Mouse (Mus musculus) T-helper 2 cell (primary cell): ENCODE results near the gene B430306N03Rik.
"Not testable (repeated sequence)": the region's sequence is repeated elsewhere in the genome, so short reads cannot be mapped to it uniquely, and the experiment has no call there.

Experiments used
- in situ Hi-C: fragments of 300-600 bp; cut with MboI, MseI; formaldehyde crosslinking; loops from one replicate; pipeline ENCODE4 v1.15.1; 2025; ENCODE audit warnings: high pct_unique_total_duplicates

B430306N03Rik gene

DNA sequence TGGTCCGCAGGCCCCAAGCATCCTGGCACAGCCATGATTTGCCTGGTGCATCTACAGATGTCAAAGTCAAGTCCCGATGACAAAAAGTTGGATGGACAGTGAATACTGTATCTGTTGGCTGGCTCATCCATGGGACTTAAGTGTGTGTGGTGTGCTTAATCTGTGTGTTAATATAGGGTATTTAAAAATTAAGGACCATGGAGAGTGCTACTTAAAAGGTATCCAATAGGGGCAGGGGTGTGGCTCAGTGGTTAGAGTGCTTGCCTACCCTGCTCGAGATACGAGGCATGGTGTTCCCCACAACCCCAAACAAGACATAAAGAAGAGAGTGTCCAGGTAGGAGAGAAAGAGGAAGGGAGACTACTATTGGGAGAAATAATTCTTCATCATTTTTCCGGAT lies 14.1 kb upstream of the B430306N03Rik start:
- in situ Hi-C loops = no loop called here

DNA sequence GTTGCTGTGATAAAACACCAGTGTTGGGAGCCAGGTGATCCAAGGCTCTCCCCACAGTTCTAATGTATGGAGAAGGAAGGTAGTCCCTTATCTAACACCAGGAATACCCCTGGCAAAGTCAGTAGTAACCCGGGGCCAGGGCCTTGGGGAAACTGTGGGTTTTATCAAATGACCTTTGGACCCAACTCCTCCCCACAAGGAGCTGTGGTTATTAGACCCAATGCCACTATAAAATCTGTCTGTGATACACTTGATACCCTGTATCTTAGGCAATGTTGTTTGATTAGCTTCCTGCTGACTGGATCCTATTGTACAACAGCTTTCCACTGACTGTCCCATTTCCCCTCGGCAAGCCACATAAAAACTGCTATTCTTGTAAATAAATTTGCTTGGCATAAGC lies 3.8 kb upstream of the B430306N03Rik start:
- in situ Hi-C loops = no loop called here

DNA sequence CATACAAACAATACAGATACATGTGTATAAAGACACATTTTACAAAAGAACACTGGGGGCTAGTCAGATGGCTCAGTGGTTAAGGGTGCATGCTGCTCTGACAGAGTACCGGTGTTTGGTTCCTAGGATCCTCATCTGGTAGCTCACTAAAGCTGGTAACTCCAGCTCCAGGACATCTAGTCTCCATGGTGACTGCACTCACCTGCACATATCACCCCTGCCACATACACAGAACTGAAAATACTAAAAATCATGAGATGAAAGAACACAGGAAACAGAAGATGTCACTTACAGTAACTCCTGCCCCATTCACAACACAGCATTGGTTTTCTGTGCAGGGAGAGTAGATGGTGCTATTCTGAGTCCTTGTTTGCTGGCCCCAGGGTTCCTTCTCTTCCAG lies 2.7 kb downstream of the B430306N03Rik start:
- in situ Hi-C loops = no loop called here

GRCm38 (mm10) chr17:48321279-48321678 lies 5.3 kb downstream of the B430306N03Rik start:
- in situ Hi-C loops = no loop called here

GRCm38 (mm10) chr17:48323236-48323635 lies 7.3 kb downstream of the B430306N03Rik start:
- in situ Hi-C loops = no loop called here

GRCm38 (mm10) chr17:48324258-48324657 lies 8.3 kb downstream of the B430306N03Rik start:
- in situ Hi-C loops = no loop called here

DNA sequence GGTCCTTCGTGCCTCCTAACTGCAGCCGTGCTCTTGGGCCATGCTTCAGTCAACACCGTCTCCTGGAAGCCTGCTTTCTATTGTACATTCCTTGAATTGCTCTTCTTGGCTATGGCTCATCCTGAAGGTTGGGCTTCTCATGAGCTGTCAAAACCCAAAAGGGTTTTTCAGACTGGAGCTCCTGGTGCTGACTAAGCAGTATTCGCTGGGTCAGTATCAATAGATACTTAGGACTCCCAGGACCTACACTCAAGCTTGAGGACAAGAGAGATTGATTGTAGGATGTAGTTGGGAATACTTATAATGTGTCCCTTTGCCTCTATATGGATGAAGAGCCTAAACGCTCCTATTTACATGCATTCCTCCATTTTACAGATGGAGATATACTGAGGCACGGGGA lies 9.2 kb downstream of the B430306N03Rik start:
- in situ Hi-C loops = no loop called here

- in situ Hi-C loops = no loop called here
These were observed 9.7 kb downstream of the B430306N03Rik start for GRCm38 (mm10) chr17:48325638-48326037.

GRCm38 (mm10) chr17:48326656-48327055 lies 10.7 kb downstream of the B430306N03Rik start:
- in situ Hi-C loops = no loop called here

GRCm38 (mm10) chr17:48332524-48332923 lies 16.6 kb downstream of the B430306N03Rik start:
- in situ Hi-C loops = no loop called here

- in situ Hi-C loops = no loop called here
These were observed 18.2 kb downstream of the B430306N03Rik start for GRCm38 (mm10) chr17:48334186-48334585.

DNA sequence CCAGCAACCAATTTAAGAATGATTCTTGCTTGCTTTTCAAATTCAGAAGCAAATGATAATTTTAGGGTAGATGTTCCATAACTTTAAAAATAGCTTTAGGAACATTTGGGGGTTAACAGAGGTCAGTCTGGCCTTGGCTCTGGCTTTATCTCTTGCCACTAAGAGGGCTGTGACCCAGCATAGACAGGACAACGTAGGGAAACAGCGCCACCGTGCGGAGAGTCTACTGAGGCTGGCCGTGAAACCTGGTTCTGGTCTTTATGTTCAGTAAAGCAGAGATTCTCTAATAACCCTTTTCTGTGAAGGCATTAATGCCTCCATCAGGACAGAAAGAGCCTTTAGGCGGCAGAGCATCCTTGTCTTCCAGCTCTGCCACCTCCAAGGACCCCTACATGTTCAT lies 20.9 kb downstream of the B430306N03Rik start:
- in situ Hi-C loops = loop anchor here (5.0 kb wide), 1 partner anchor 65 kb away; no protein-coding TSS in a partner anchor

- in situ Hi-C loops = no loop called here
These were observed 24.3 kb downstream of the B430306N03Rik start for GRCm38 (mm10) chr17:48340267-48340666.

GRCm38 (mm10) chr17:48341947-48342346 lies 26.0 kb downstream of the B430306N03Rik start:
- in situ Hi-C loops = no loop called here

- in situ Hi-C loops = no loop called here
These were observed 27.1 kb downstream of the B430306N03Rik start for GRCm38 (mm10) chr17:48343065-48343464.

- in situ Hi-C loops = no loop called here
These were observed 29.9 kb downstream of the B430306N03Rik start for GRCm38 (mm10) chr17:48345824-48346223.

GRCm38 (mm10) chr17:48346231-48346630 lies 30.3 kb downstream of the B430306N03Rik start, which contains the start of gene Trem2:
Gene Trem2 (plus strand): TSS chr17:48346401.
- in situ Hi-C loops = no loop called here

DNA sequence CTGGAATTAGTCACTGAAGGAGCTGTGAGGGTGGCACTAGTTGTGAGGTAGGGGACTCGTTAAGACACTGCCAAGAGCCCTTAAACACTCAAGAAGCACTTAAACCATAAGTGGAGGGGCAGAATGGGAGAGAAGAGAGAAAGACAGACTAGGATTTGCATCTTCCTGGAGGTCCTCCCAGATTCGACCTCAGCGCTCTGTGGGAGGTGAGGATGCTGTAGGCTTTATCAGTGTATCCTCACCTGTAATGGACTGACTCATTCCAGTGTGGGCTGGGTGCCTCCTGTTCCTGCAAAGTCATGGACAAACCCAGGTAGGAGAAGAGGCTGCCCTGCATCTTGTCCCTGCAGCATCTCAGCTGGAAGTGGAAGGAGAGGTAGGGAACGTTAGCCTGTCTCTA lies 30.9 kb downstream of the B430306N03Rik start:
- in situ Hi-C loops = no loop called here

DNA sequence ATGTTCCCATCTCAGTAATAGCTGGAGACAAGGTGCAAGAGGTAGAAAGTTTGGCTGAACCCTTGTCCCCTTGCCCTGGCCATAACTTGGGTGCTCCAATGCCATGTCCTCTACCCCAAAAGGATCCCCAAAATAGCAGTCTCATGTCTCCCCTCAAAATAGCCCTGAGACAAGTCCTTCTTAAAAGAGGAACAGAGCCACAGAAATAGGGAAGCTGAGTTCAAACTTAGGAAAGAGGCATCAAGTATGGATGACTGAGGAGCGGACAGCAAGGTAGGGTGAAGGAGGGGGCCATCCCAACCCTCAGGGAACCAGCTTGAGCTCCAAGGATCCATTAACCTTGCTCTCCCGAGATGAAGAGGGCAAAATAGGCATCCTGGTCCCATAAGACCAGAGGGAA lies 31.3 kb downstream of the B430306N03Rik start:
- in situ Hi-C loops = no loop called here

DNA sequence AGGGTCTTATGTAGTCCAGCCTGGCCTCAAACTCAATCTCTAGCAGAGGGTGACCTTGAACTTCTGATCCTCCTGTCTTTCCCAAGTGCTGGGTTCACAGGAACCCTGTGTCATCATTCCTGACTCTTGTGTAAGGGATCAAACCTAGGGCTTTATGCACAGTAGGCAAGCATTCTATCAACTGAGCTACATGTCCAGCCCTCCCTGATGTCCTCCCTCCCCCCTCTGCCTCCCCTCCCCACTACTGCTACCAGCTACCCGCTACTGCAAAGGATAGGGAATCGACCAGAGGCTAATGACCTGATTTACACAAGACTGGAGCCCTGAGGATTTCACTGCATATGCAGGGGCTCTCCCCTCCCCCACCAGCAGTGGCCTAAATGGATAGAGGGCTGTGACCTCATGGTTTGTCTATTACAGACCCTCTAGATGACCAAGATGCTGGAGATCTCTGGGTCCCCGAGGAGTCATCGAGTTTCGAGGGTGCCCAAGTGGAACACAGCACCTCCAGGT lies 34.8 kb downstream of the B430306N03Rik start:
- in situ Hi-C loops = no loop called here

DNA sequence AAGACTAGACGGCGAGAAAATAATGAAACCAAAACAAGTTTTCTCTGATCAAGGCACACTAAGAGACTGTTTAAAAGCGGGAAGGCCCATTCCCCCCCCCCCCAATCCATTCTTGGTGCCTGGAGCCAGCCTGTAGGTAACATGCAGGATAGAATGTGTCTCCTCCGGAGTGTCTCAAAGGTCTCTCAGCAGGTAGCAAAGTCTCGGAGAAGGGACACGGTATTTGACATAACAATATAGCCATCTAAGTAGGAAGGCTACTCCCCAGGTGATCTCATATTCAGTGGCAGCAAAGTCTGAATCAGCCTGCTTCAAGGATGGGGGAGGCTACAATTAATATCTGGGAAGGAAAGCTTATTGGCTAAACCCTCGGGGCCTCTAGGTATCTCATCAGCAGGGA lies 37.0 kb downstream of the B430306N03Rik start:
- in situ Hi-C loops = not testable (repeated sequence)

GRCm38 (mm10) chr17:48355822-48356221 lies 39.9 kb downstream of the B430306N03Rik start:
- in situ Hi-C loops = no loop called here

GRCm38 (mm10) chr17:48357892-48358291 lies 42.0 kb downstream of the B430306N03Rik start:
- in situ Hi-C loops = no loop called here

DNA sequence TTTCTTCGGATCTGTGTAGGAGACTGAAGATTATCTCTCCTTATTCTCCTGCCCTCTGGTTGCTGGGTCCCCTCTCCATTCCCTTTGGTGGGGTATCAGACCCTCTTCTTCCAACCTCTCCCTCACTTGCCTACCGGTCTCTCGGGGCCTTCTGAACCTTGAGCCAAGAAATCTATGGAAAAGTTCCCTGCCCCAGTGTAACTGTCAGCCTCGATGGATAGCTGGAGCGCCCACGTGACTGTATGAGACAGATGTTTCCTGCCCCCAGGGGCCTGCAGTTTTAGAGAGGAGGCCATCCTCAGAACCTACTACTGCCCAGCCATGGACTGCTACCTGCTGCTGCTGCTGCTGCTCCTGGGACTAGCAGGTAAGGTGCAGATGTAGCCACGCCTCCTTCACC lies 43.7 kb downstream of the B430306N03Rik start, which contains the start of gene Treml1:
Treml1 (plus strand) TSS at position 301 of the 400 bp plus-strand sequence.
- in situ Hi-C loops = no loop called here
